Mouse (Mus musculus) embryo, embryonic 10.5 days (tissue): ENCODE measurements at regions not wholly inside any gene's neighbourhood (a gene's known extent, or its start where the extent isn't known, plus 50 kb on each side); places are given as distances from the start of the nearest gene placed in this dataset.

ENCODE experiments used
- DNase-seq: peaks from one replicate; pipeline ENCODE4 v3.0.0-alpha.2; 2015; ENCODE audit warnings: low spot score

- DNase-seq, result no peak
Measured at GRCm38 (mm10) chr6:122394160-122394559, 53.8 kb upstream of the Phc1 start.

GRCm38 (mm10) chr6:122393231-122393881 lies 53.0 kb upstream of the Phc1 start:
- no peak for DNase-seq

GRCm38 (mm10) chr6:122391725-122392667 lies 51.6 kb upstream of the Phc1 start:
- DNase-seq, result peak; percentile 89

GRCm38 (mm10) chr6:122391126-122391525 lies 50.8 kb upstream of the Phc1 start:
- DNase-seq, result no peak

GRCm38 (mm10) chr6:122390720-122391119 lies 50.4 kb upstream of the Phc1 start:
- DNase-seq, result no peak
